Mouse (Mus musculus) thymus, postnatal 36 days (tissue): ENCODE data around the gene Mdh1.
A peak's percentile ranks its signal among the peaks of the same experiment; 100 is the strongest.

Experiments
- DNase-seq, 2 experiments: peaks; one replicate each; pipeline ENCODE4 v3.0.0; 2022; ENCODE audit warnings: mixed read lengths in 2 of 2

The Mdh1 gene

GRCm38 (mm10) chr11:21571700-21572381 lies at the start of gene Mdh1, which contains the start of gene Wdpcp:
Gene Mdh1 (minus strand): TSS chr11:21572367.
Gene Wdpcp (plus strand): TSS chr11:21572235.
- DNase-seq, result peak; percentile 92 to 96

GRCm38 (mm10) chr11:21615915-21616314 lies 43.7 kb upstream of the Mdh1 start:
- no peak for DNase-seq

GRCm38 (mm10) chr11:21602497-21602896 lies 30.3 kb upstream of the Mdh1 start:
- no peak for DNase-seq

GRCm38 (mm10) chr11:21583286-21583685 lies 11.1 kb upstream of the Mdh1 start:
- DNase-seq, result no peak

- no peak for DNase-seq
These were observed 9.3 kb upstream of the Mdh1 start for GRCm38 (mm10) chr11:21581472-21581871.

GRCm38 (mm10) chr11:21570973-21571372 lies 1.2 kb downstream of the Mdh1 start:
- peak in 1 of 2 experiments; percentile 20 for DNase-seq

- DNase-seq, result no peak
These were observed 2.1 kb downstream of the Mdh1 start for GRCm38 (mm10) chr11:21570109-21570474.

- no peak for DNase-seq
These were observed 2.6 kb downstream of the Mdh1 start for GRCm38 (mm10) chr11:21569456-21570108.

GRCm38 (mm10) chr11:21569002-21569401 lies 3.2 kb downstream of the Mdh1 start:
- no peak for DNase-seq

- DNase-seq, result no peak
These were observed 4.4 kb downstream of the Mdh1 start for GRCm38 (mm10) chr11:21567733-21568132.

- DNase-seq, result no peak
These were observed 5.2 kb downstream of the Mdh1 start for GRCm38 (mm10) chr11:21566934-21567333.

- DNase-seq, result no peak
These were observed 7.3 kb downstream of the Mdh1 start for GRCm38 (mm10) chr11:21564681-21565405.

- no peak for DNase-seq
These were observed 8.4 kb downstream of the Mdh1 start for GRCm38 (mm10) chr11:21563617-21564325.

- DNase-seq, result no peak
These were observed 10.8 kb downstream of the Mdh1 start for GRCm38 (mm10) chr11:21561347-21561746.

- no peak for DNase-seq
These were observed 12.4 kb downstream of the Mdh1 start for GRCm38 (mm10) chr11:21559727-21560126.

GRCm38 (mm10) chr11:21552049-21552448 lies 20.1 kb downstream of the Mdh1 start:
- no peak for DNase-seq

GRCm38 (mm10) chr11:21550222-21551173 lies 21.7 kb downstream of the Mdh1 start:
- no peak for DNase-seq

- DNase-seq, result no peak
These were observed 22.4 kb downstream of the Mdh1 start for GRCm38 (mm10) chr11:21549754-21550153.

- DNase-seq, result no peak
These were observed 23.1 kb downstream of the Mdh1 start for GRCm38 (mm10) chr11:21549052-21549451.

GRCm38 (mm10) chr11:21547518-21547917 lies 24.6 kb downstream of the Mdh1 start:
- no peak for DNase-seq

GRCm38 (mm10) chr11:21546671-21547070 lies 25.5 kb downstream of the Mdh1 start:
- DNase-seq, result no peak

GRCm38 (mm10) chr11:21545951-21546350 lies 26.2 kb downstream of the Mdh1 start:
- DNase-seq, result no peak
